Mouse (Mus musculus) cerebellum, adult 2 months (tissue): ENCODE results near the gene Xrn2. TPM values are rescaled to one million over a fixed set of nuclear protein-coding genes. Genes with fewer than 3 reads are reported as not detected.

Source experiments
- DNase-seq, 2 experiments: peaks; one replicate each; pipeline ENCODE4 v3.0.0; 2021
- H3K27ac ChIP-seq: fragments of 200-500 bp; 2 replicates; pipeline ENCODE4 v1.5.1; 2012; ENCODE audit warnings: low read length, control low read depth, inconsistent platforms; ENCODE audit not compliant: insufficient read depth
- H3K27me3 ChIP-seq: fragments of 200-500 bp; 2 replicates; pipeline ENCODE4 v1.6.1; 2012; ENCODE audit warnings: inconsistent platforms, mild to moderate bottlenecking, low read length, moderate library complexity; ENCODE audit not compliant: control insufficient read depth, insufficient read depth
- H3K4me1 ChIP-seq: fragments of 200-500 bp; 2 replicates; pipeline ENCODE4 v1.6.1; 2011; ENCODE audit warnings: low read length; ENCODE audit not compliant: control insufficient read depth, insufficient read depth
- H3K4me3 ChIP-seq: fragments of 200-500 bp; replicated peaks from 2 replicates; pipeline ENCODE3; 2011; ENCODE audit warnings: mild to moderate bottlenecking, low read depth, low read length, control low read depth; ENCODE audit not compliant: insufficient read depth
- CTCF ChIP-seq: fragments of 200-500 bp; IDR thresholded peaks from 2 replicates; pipeline ENCODE4 v1.5.1; 2011; ENCODE audit warnings: low read depth, mild to moderate bottlenecking, control low read depth, low read length, moderate library complexity, borderline replicate concordance; ENCODE audit not compliant: insufficient read depth
- POLR2A ChIP-seq: fragments of 200-500 bp; IDR thresholded peaks from 2 replicates; pipeline ENCODE4 v1.6.1; 2011; ENCODE audit warnings: low read length, control low read depth, borderline replicate concordance; ENCODE audit not compliant: insufficient read depth
- WGBS: fragments of 180-500 bp; shearing (Covaris S2); methylation state at CpG from one replicate; pipeline ENCODE4 v1.1.7; 2018; 5-methylcytosine and 5-hydroxymethylcytosine counted together
- polyA plus RNA-seq: library from polyadenylated mRNA; depleted of rRNA; stranded (reverse); fragments of >200 nt; gene quantifications from 2 replicates; pipeline ENCODE4 v1.2.3, GENCODE M21; 2012

Xrn2 gene
- polyA plus RNA-seq, 1 experiment: 27.3 TPM

- Histone ChIP-seq H3K27me3 (no peaks in the 10 kb centered on the region), H3K27ac (no peak overlapping the region), H3K4me3 (no peak overlapping the region), H3K4me1 (peaks cover 3% of the 10 kb centered on the region; the same call in 1 of the 2 replicates)
- 96% methylated on average over 5 of the region's 5 CpGs for WGBS
- no peak for TF ChIP-seq CTCF
- no peak for TF ChIP-seq POLR2A
- no peak for DNase-seq
Measured at GRCm38 (mm10) chr2:147023067-147023466, 10.3 kb downstream of the Xrn2 start.

GRCm38 (mm10) chr2:147023560-147023959 lies 10.8 kb downstream of the Xrn2 start:
- no peak for DNase-seq
- no peaks in the 10 kb centered on the region for H3K27me3 ChIP-seq
- TF ChIP-seq CTCF: no peak
- TF ChIP-seq POLR2A: no peak
- no peak overlapping the region for H3K27ac ChIP-seq
- peaks cover 3% of the 10 kb centered on the region; the same call in 1 of the 2 replicates for H3K4me1 ChIP-seq
- H3K4me3 ChIP-seq: no peak overlapping the region
- WGBS: 90% methylated on average over 4 of the region's 4 CpGs

- H3K4me3 ChIP-seq: no peak overlapping the region
- no peak for TF ChIP-seq POLR2A
- no peak for TF ChIP-seq CTCF
- 20% methylated on average over 2 of the region's 2 CpGs for WGBS
- H3K27ac ChIP-seq: no peak overlapping the region
- peak in 1 of 2 experiments; percentile 26 for DNase-seq
- no peaks in the 10 kb centered on the region for H3K27me3 ChIP-seq
- 0 out of 2 replicates have a peak, but pooled peaks cover 5% of the 10 kb centered on the region for H3K4me1 ChIP-seq
Measured at GRCm38 (mm10) chr2:147033065-147033464, 20.3 kb downstream of the Xrn2 start.

- WGBS: 94% methylated on average over 2 of the region's 2 CpGs
- Histone ChIP-seq H3K27me3 (no peaks in the 10 kb centered on the region), H3K4me1 (0 out of 2 replicates have a peak, but pooled peaks cover 5% of the 10 kb centered on the region), H3K27ac (no peak overlapping the region), H3K4me3 (no peak overlapping the region)
- DNase-seq: no peak
- TF ChIP-seq CTCF (no peak), POLR2A (no peak)
Measured at GRCm38 (mm10) chr2:147035864-147036263, 23.1 kb downstream of the Xrn2 start.

- H3K27me3 ChIP-seq: no peaks in the 10 kb centered on the region
- DNase-seq: no peak
- TF ChIP-seq CTCF (no peak), POLR2A (no peak)
- 87% methylated on average over 3 of the region's 3 CpGs for WGBS
- no peak overlapping the region for H3K27ac ChIP-seq
- no peak overlapping the region for H3K4me3 ChIP-seq
- no peaks in the 10 kb centered on the region for H3K4me1 ChIP-seq
Measured at GRCm38 (mm10) chr2:147047051-147047450, 34.3 kb downstream of the Xrn2 start.

GRCm38 (mm10) chr2:147053229-147053892 lies 40.6 kb downstream of the Xrn2 start:
- 93% methylated on average over 2 of the region's 2 CpGs for WGBS
- Histone ChIP-seq H3K27ac (no peak overlapping the region), H3K4me3 (no peak overlapping the region), H3K4me1 (no peaks in the 10 kb centered on the region), H3K27me3 (no peaks in the 10 kb centered on the region)
- DNase-seq: no peak
- TF ChIP-seq CTCF (no peak), POLR2A (no peak)

- H3K4me1 ChIP-seq: no peaks in the 10 kb centered on the region
- H3K27me3 ChIP-seq: no peaks in the 10 kb centered on the region
- no peak overlapping the region for H3K4me3 ChIP-seq
- TF ChIP-seq POLR2A (no peak), CTCF (no peak)
- no peak overlapping the region for H3K27ac ChIP-seq
- DNase-seq: no peak
- 97% methylated on average over 1 of the region's 1 CpGs for WGBS
Measured at GRCm38 (mm10) chr2:147067480-147068246, 54.9 kb downstream of the Xrn2 start.

GRCm38 (mm10) chr2:147069077-147069476 lies 56.3 kb downstream of the Xrn2 start:
- H3K4me3 ChIP-seq: no peak overlapping the region
- H3K4me1 ChIP-seq: no peaks in the 10 kb centered on the region
- H3K27ac ChIP-seq: no peak overlapping the region
- no peak for DNase-seq
- TF ChIP-seq POLR2A (no peak), CTCF (no peak)
- H3K27me3 ChIP-seq: no peaks in the 10 kb centered on the region
- WGBS: 45% methylated on average over 1 of the region's 1 CpGs
